Mouse (Mus musculus): Measurements from ENCODE around the gene Crnkl1.

Crnkl1 gene

DNA sequence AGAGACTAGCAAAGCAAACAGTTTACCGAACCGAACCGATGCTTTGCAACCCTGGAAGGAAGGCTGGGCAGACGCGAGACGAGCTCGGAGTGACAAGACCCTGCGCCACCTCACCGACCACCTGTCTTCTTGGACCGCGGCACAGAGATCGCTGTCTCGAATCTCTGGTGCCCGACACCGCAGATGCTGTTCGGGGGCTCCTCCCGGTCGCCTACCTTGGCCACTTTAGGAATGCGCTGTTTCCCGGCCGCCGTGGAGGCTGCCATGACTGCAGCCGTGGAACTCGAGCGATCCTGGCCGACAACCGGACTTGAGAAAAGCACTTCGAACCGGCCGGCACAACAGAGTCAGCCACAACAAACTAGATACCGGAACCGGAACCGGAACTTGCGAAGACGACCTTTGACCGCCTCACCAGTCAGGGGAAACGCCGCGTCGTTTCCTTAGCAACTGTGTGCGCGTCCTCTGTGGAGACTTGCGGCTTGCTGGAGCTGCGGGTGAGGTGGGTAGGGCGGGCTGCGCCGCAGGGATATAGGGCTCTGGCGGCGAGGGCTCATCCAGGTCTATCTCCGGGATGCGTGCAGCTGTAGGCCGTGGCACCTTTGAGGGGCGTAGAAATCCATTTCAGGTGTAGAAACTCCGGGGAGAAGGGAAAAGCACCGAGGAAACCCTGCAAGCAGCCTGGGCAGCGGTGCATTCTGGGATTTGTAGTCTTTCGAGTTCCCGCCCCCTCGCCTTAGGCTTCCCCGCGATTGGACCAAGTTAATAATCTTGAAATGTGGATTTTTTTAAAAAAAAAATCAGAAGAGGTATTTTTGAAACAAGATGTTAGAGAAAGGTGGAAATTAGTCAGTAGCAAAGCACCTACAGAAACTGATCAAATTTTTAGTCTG is at the start of gene Crnkl1, which contains the start of gene Cfap61:
TSS of gene Crnkl1 (minus strand) at position 676 of the 893 bp plus-strand sequence.
TSS of gene Cfap61 (plus strand) at position 446 of the 893 bp plus-strand sequence.
- peak; percentile 98 for DNase-seq (ENCODE audit: low spot score)

DNA sequence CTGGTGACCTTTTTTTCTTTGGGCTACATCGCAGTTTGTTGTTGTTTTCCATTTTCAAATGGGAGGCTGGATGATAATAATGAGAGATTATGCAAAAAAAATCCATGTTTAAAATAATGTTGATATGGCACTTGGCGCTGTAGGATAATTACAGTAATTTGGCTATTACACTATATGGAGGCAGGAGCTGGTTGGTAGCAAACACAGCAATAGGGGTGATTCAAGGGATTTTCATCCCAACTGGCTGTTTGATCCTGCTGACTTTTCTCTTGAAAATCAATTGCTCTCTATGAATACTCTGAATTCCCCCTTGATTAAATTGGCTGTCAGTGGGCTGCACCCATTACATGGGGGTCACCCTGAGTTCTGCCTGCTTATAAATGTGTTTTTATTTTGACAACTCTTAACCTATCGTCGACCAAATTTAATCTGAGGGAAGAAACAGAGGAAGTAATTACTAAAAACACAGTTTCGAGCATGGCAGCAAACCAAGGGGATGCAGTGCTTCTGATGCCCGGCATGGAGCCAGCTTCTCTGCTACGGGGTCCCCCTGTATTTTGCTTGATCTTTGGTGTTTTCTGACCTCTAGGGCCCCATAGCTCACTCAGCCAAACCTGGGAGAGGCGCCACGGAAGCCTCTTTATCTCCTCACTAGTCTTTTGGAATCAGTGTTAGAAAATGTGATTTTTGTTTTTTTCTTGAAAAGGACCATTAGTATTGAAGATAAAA is 47.7 kb upstream of the Crnkl1 start:
- no peak for DNase-seq (ENCODE audit: low spot score)

DNA sequence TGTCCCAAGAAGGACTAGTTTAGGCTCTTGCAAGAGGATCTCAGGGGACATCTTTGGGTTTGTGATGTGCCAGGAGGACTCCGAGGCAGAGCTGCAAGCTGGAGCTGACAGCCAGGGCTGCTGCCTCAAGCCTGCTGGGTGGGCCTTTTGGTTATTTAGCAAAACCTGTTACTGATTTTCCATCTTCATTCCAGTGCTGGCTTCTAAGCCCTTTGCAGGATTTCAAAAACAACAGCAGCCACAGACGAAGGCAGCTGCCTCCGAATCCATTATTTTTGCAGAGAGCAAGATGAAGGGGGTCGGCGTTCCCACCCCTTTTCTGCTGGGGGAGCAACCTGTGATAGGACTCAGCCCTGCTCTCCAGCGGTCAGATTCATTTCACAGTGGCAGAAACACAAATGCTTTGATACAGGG is 46.9 kb upstream of the Crnkl1 start:
- no peak for DNase-seq (ENCODE audit: low spot score)

DNA sequence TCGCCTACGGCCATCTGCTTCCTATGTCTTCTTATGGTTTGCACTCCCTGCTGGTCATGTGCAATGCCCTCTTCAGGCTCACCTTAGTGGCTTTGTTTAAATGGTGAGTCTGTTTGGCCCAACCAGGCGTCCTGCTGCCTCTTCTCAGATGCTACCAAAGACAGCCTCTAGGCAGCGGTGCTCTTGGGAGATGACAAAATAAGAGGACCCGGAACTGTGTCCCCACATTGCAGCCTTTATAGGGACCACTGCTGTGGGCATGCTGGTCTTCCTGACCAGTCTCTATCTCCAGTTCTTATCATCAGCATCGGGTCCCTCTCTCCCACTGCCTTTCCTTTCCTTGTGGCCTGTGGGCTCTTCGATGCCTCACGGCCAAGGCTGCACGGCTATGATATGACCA is 46.1 kb upstream of the Crnkl1 start:
- no peak for DNase-seq (ENCODE audit: low spot score)

DNA sequence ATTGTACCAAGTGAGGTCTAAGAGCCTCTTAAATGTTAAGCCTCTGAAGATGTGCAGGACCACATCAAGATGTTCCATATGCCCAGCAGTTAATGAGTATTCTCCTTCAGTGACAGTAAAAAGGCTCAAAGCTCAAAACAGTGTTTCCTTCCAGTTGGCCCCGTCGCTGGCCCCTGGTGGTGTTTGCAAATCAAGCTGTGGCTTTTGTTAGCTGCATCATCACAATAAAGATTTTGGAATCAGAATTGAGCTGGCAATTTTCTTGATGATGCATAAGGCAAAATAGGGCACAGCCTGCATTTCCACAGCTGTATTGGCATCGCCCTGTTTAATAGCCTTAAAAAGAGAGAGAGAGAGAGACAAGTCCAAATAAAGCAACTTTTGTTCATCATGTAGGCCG is 44.8 kb upstream of the Crnkl1 start:
- DNase-seq (ENCODE audit: low spot score), result no peak

DNA sequence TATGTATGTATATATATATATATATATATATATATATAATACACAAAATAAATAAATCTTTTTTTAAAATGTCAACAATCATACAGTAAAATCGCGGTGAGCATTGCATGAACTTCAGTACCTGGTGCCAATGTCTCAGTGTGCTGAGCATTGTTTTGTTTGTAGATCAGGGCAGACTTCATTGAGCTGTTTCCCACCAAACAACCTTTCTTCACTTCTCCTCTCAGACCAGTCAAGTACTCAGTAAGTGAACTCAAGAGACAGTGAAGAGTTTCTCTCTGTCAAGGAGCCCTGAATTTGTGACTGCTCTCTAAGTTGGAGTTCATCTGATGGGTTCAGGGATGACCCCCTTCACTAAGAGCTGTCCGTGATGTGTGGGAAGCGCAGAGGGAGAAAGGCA is 37.8 kb upstream of the Crnkl1 start:
- DNase-seq (ENCODE audit: low spot score), result no peak

DNA sequence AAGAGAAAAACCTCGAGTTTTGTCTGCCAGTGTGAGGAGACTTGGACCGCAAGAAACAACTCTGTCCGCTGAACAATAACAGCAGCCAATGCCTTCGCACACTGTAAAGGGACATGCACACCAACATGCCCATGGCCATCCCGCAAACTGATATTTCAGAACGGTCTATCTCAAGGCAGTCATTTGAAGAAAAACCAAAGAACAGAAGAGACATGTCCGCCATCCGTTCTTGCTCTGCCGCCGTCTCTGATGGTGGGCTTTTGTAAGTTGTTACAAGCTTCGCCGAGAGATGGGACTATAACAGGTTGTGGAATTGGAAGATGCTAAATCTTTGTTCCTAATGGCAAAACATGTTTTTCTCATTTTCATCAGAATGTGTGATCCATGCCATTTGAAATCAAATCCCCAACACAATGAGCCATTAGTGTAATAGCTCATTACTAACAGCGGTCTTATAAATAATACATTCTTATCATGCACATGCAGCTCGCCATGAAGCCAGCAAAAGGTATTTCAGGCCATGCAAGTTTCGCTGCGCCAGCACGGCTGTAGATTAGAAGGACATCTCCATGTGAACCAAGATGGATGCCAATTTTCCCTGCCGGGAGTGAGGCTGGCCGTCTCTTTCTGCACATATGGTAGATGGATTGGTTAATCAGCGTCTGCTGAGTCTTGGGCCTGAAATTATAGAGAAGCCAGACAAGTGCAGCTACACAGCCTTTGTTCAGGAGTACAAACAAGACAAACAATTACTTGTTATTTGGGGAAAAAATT is 36.6 kb upstream of the Crnkl1 start:
- DNase-seq (ENCODE audit: low spot score), result no peak

DNA sequence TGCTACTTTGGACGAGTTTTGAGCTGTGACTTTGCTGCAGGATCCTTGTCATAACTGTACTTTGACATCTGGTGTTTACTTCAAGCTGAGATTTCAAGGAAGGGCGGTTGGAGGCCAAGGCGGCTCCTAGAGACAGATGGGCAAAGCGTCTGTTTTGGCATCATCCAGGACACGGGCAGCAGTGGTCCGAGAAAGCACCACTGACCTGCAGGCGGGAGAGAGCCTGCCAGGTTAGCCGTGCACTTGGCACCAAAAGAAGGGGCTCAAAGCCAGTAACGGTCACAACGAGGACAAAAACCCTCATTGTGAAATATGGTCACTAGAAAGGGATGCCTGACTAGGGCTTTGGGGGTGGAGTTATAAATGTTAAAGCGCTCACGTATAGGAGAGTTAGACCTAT is 35.9 kb upstream of the Crnkl1 start:
- no peak for DNase-seq (ENCODE audit: low spot score)

DNA sequence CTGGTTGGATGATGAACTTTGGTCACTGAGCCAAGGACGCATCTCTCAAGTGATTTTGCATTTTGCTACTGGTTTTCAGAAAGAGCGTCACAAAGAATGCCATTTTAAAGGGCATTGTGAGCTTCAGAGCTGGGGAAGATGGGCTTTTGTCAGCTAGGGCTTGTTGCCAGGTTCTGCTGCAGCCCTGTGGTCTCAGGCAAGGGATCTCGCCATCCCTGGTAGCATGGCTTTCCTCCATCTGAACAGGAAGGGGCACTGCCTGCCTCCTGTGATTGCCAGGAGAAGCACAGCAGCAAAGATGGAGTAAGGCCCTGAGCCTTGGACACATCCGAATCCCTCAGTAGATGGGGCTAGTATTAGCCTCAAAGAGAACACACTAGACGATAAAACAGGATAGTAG is 27.0 kb upstream of the Crnkl1 start:
- DNase-seq (ENCODE audit: low spot score), result no peak

DNA sequence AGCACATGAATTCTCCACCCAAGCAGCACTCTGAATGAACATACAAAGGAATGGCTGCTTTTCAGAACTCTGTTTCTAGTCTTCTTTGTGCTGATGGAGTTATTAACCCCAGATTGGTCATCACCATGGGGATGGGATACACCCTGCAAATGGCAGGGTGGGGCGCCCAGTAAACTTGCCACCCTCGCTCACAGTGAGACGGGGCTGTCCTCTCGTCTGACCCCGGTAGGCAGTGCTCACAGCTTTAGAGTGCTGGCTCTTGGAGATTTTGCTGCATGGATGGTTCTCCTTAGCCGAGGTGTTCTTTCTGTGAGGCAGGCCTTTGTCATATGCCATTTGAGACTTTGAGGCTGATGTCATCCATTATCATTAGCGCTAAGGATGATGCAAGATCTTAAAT is 23.7 kb upstream of the Crnkl1 start:
- DNase-seq (ENCODE audit: low spot score), result no peak

DNA sequence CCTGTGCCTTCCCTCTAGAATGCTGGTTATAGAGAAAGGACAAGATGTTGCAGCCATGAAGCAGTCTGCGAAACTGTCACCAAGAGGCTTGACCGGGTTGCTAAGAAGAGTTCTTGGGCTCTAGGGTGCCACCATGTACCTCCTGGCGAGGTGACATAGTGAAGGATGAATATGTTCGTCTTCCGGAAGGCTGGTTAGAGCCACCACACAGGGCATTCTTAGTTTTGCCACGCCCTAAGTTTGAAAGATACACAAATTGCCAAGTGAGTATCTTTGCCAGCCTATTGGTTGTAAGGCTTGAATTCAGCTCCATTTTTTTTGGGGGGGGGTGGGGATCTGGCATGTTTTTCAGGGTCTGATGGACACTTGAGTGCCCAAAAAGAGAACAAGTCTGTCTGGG is 23.3 kb upstream of the Crnkl1 start:
- no peak for DNase-seq (ENCODE audit: low spot score)

DNA sequence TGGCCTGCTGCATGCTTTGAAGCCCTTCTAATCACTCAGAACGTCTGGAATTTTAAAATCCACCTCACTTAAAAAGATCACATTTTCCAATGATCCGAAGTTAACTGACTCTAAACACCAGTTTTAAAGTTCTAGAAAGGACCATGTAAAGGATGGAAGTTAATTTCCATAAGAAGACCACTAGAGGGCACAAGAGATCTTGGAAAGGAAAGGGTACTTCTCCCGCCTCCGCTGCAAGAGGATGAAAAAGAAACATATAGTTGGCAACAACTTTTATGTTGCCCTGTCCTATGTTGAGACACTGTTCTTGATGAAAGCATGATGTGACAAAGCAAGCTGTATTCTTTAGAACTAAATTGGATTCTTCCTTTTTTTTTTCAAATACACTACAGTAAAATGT is 22.6 kb upstream of the Crnkl1 start:
- DNase-seq (ENCODE audit: low spot score), result peak; percentile 51

DNA sequence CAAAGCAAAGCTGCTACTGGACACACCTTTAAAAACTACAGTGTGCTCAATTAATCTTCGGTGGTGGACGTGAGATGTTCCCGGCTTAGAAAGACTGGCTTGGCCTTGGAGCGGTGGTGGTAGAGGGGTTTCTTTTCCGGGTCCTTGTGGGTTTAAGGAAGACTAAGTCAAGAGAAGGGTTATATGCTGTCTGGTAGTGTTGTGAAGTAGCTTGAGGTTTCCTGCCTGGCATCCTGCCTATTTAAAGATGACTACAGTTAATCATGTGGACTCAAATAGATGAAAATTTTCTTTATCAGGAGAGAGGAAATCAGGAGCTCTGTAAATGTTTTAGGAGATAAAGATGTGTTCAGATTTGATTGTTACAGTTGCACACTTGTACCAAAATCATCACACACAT is 21.5 kb upstream of the Crnkl1 start:
- DNase-seq (ENCODE audit: low spot score), result no peak

DNA sequence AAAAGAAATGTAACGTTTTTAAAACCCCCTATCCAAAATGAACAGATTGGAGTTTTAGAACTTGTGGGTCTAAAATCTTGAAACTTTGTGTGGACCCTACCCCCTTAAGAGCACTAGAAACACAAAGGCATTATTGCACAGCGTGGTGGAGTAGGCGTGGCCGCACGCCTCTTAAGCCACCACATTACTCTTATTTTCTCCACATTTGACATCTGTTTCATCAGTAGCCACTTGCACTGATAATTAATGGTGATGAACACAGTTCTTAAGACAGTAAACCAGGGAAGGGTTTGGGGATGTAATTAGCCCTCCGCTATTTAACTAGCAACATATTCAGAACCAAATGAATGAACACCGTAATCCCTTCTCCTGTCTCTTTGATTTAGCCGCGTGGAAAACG is 21.0 kb upstream of the Crnkl1 start:
- no peak for DNase-seq (ENCODE audit: low spot score)

DNA sequence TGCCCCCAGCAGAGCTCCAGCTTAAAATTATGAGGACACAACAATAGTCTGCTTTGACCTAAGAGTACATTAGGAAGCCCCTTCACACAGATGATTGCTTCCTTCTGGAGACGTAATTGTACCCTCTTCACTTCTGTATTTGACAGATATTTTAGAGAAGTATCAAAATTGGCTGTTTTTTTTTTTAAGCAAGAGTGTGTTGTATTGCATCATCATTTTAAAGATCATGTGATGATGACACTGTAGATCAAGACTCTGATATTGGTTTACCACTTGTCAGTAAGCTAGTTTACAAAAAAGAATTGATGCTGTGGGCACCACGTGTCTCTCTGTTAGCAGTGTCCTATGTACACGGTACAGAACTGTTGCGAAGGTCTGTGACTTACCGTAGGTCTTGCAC is 17.9 kb upstream of the Crnkl1 start:
- no peak for DNase-seq (ENCODE audit: low spot score)

DNA sequence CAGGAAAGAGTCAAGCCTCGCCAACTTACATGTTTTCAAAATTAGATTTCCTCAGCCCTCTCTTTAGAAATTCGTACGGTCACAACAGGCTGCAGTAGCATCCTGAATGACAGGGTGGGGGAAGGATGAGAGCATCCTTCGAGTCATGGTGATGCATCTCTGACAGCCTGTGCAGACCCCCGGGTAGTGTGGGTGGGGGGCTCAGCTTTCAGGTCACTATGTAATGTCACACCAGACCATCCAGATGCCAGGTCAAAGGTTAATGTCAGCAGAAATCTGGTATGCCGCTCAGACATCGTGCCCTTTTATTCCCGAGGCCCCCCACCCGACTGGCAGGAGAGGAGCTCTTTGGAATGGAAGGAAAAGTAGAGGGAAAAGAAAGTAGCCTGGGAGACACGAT is 15.4 kb upstream of the Crnkl1 start:
- no peak for DNase-seq (ENCODE audit: low spot score)

DNA sequence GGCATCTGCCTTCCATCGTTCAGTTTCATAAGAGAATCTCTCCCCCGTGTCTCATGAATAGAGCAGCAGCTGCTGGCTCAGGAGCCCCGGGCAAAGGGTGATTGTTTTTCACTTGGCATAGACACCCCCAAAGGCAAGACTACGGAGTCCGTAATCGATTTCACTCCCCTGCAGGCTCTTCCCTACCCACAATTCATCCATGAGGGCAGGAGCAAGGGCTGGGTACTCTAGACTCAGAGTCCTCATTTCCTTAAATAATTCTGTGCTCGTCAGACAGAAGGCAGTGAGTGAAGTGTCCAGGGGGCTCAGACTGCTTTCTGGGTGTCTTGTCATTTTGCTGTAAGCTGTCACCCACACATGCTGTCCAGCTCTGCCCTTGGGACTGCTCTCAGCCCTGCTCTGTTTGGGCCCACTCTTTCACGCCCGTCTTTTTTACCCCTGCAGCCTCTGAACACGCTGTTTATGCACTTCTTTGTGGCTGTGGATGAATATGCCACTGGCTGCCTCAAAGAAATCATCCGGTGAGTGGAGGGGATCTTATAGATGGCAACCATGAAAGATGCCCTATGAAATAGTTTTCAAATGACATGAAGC is 14.8 kb upstream of the Crnkl1 start:
- no peak for DNase-seq (ENCODE audit: low spot score)

DNA sequence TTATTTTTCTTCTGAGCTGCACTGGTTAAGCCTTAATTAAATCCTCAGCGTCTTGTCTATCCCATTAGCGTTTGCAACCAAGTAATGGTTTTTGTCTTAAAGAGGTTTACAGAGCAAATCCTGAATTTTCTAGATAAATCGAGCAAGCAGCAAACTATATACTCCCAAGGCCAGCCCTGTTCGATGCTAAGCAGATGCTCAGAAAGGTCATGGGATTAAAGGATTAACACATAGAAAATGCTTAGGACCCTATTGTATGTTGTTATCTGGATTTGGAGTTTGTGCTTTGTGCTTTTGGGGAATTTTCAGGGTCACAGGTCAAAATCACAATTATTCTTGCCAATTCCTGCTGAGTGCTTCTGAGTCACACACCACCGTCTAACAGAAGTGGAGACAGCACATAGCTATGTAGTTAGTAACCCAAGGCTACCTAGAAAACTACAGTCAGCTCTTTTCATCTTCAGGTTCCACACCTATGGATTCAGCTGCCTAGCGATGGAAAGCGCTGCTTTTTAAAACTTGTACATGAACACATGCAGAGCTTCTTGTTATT is 13.7 kb upstream of the Crnkl1 start:
- peak; percentile 16 for DNase-seq (ENCODE audit: low spot score)

DNA sequence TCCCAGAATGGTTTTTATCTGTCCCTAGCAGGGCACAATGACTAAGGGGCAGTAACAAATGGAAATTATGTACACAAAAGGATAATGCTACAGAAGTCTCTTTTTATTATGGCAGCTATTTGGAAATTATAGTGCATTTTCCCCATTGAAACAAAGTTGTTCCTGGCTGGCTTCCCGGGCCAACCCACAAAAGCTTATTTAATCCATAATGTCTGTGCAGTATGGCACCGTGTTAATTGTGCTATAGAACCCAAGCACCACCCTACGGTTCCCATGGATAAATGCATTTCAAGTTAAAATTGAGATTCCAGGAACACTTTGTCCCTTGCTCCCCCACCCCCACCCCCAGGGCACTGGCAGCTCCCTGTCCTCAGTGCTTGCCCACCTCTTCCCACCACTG is 9.5 kb upstream of the Crnkl1 start:
- no peak for DNase-seq (ENCODE audit: low spot score)

DNA sequence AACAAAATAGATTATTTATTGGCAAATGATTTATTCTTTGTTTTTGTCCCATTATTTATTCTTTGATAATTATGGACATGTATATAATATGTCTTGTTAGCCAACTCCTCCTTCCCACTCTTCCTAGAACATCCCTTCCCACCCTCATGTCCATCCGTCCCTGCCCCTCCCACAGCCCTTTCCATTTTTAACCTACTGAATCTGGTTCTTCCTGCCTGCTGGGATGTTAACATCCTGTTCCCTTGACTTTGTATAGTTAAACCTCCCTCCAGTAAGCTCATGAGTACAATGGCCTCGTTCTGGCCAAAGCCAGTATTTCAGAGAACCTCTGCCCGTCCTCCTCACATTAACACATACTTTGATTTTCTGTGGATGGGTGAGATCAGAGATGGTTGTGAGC is 6.6 kb upstream of the Crnkl1 start:
- DNase-seq (ENCODE audit: low spot score), result no peak

DNA sequence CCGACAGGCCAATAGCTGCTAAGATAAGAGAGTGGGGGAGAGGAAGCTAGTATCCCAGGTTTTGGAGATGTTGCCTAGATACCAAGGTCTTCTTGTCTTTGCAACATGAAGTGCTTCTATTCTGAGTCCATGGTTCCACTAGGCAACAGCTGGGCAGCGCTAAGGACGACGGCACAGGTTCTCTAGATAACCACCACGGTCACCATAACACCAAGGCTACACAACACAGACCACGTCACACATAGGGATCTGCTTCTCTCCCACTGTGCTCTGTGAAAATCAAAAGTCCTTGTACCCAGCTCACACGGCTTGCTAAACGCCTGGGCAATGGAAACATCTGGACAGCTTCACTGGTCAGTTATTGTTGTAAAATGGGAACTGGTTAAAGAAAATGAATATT is 2.2 kb upstream of the Crnkl1 start:
- DNase-seq (ENCODE audit: low spot score), result no peak

Measured in adipocyte (in vitro differentiated cells).